Mouse (Mus musculus) forebrain, embryonic 16.5 days (tissue): ENCODE measurements around the gene Trim8. TPM values are rescaled to one million over a fixed set of nuclear protein-coding genes. Genes with fewer than 3 reads are reported as not detected.

Source experiments
- ATAC-seq: fragments of 200-750 bp; cut with Nextera tagmentation; 2 replicates; pipeline ENCODE4 v1.8.0; 2017; ENCODE audit warnings: mild to moderate bottlenecking, moderate library complexity
- H3K27ac ChIP-seq: fragments of 300-500 bp; sonication (generic); 2 replicates; pipeline ENCODE4 v1.5.1; 2014; ENCODE audit warnings: low read length, control low read depth
- H3K27me3 ChIP-seq: fragments of 300-500 bp; sonication (generic); replicated peaks from 2 replicates; pipeline ENCODE4 v1.6.1; 2014; ENCODE audit warnings: low read length; ENCODE audit not compliant: control insufficient read depth, insufficient read depth
- H3K36me3 ChIP-seq: fragments of 300-500 bp; sonication (generic); 2 replicates; pipeline ENCODE4 v1.6.1; 2014; ENCODE audit not compliant: control insufficient read depth, insufficient read depth
- H3K4me1 ChIP-seq: fragments of 300-500 bp; sonication (generic); replicated peaks from 2 replicates; pipeline ENCODE4 v1.6.1; 2014; ENCODE audit warnings: low read length; ENCODE audit not compliant: control insufficient read depth, insufficient read depth
- H3K4me2 ChIP-seq: fragments of 300-500 bp; sonication (generic); 2 replicates; pipeline ENCODE4 v1.6.1; 2014; ENCODE audit warnings: mild to moderate bottlenecking, low read length, control low read depth
- H3K4me3 ChIP-seq: fragments of 300-500 bp; sonication (generic); replicated peaks from 2 replicates; pipeline ENCODE4 v1.5.1; 2014; ENCODE audit warnings: mild to moderate bottlenecking, low read length, control low read depth
- H3K9ac ChIP-seq: fragments of 300-500 bp; sonication (generic); replicated peaks from 2 replicates; pipeline ENCODE4 v1.6.1; 2014; ENCODE audit warnings: low read depth, low read length, control low read depth
- H3K9me3 ChIP-seq: fragments of 300-500 bp; sonication (generic); 2 replicates; pipeline ENCODE4 v1.6.1; 2016; ENCODE audit warnings: low read length; ENCODE audit not compliant: control insufficient read depth
- WGBS: fragments of 180-500 bp; shearing (Covaris S2); extraction: QIAGEN DNeasy Blood & Tissue Kit; methylation state at CpG from one replicate; pipeline ENCODE4 v1.1.7; 2014; 5-methylcytosine and 5-hydroxymethylcytosine counted together
- polyA plus RNA-seq: library from polyadenylated mRNA; unstranded; fragments of >200 nt; fragmentation: Nextera tagmentation; extraction: Ambion mirVana; gene quantifications from 2 replicates; pipeline ENCODE4 v1.2.1, GENCODE M21; 2015

The Trim8 gene
- polyA plus RNA-seq, 1 experiment from 2014 or later, result 27.7 TPM

DNA sequence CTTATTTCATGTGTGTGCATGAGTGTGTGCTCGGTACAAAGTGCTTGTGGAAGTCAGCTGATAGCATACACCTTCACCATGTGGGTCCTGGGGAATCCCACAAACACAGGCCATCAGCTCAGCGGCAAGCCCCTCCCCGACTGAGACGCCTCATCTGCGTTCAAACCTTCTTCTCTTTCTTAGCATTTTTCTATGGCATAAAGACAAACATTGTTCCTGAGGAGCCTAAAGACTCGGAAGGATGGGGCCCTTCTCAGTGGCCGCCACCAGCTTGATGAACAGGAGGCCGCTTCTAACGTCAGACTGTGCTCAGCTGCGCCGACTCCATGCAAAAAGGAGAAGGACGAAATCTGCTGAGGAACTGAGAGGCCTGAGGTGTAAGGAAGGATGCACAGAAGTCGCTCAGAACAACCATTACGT, 62.6 kb downstream of the Trim8 start:
- WGBS, result 71% methylated on average over 14 of the region's 14 CpGs
- no peak overlapping the region for H3K4me2 ChIP-seq
- ATAC-seq, result no peak
- H3K9ac ChIP-seq, result no peak overlapping the region
- H3K36me3 ChIP-seq, result no peaks in the 10 kb centered on the region
- H3K27me3 ChIP-seq, result no peaks in the 10 kb centered on the region
- no peak overlapping the region for H3K27ac ChIP-seq
- no peaks in the 10 kb centered on the region for H3K9me3 ChIP-seq
- peaks cover 4% of the 10 kb centered on the region for H3K4me1 ChIP-seq
- H3K4me3 ChIP-seq, result no peak overlapping the region

Other genes starting within 250 kb of the Trim8 start
- gene Nfkb2, start 197.4 kb upstream of the Trim8 start, polyA plus RNA-seq, result 1.8 and 1.9 TPM in 2 replicates
- gene Psd, start 174.5 kb upstream of the Trim8 start, polyA plus RNA-seq, result 74.1 and 89.8 TPM in 2 replicates
- 40.1 and 44.2 TPM in 2 replicates for gene Fbxl15, start 173.5 kb upstream of the Trim8 start, polyA plus RNA-seq
- gene Cuedc2, start 163.0 kb upstream of the Trim8 start, polyA plus RNA-seq, result 375 and 392 TPM in 2 replicates
- 12.2 and 12.3 TPM in 2 replicates for gene Mfsd13a, start 160.6 kb upstream of the Trim8 start, polyA plus RNA-seq
- gene 2310034G01Rik, start 151.4 kb upstream of the Trim8 start, polyA plus RNA-seq, result 2.1 and 3.0 TPM in 2 replicates
- gene Actr1a, start 106.0 kb upstream of the Trim8 start, polyA plus RNA-seq, result 400 and 401 TPM in 2 replicates
- 26.4 and 32.3 TPM in 2 replicates for gene Sufu, start 104.8 kb upstream of the Trim8 start, polyA plus RNA-seq
- 226 and 246 TPM in 2 replicates for gene Arl3, start 71.5 kb downstream of the Trim8 start, polyA plus RNA-seq
- 14.3 and 14.8 TPM in 2 replicates for gene Sfxn2, start 71.7 kb downstream of the Trim8 start, polyA plus RNA-seq
- 39.1 and 41.3 TPM in 2 replicates for gene Wbp1l, start 97.4 kb downstream of the Trim8 start, polyA plus RNA-seq
- 0.33 TPM in 1 of 2 replicates, not detected in the other for gene Cyp17a1, start 171.5 kb downstream of the Trim8 start, polyA plus RNA-seq
- gene Borcs7, start 188.2 kb downstream of the Trim8 start, polyA plus RNA-seq, result 12.2 and 14.0 TPM in 2 replicates
- 17.4 and 18.5 TPM in 2 replicates for gene As3mt, start 205.8 kb downstream of the Trim8 start, polyA plus RNA-seq